Mouse (Mus musculus) hindbrain, embryonic 14.5 days (tissue): ENCODE results near the gene Alg9. TPM values are rescaled to one million over a fixed set of nuclear protein-coding genes. Genes with fewer than 3 reads are reported as not detected.

Source experiments
- ATAC-seq: fragments of 200-750 bp; cut with Nextera tagmentation; 2 replicates; pipeline ENCODE4 v1.8.0; 2017; ENCODE audit warnings: moderate number of reproducible peaks, mild to moderate bottlenecking, moderate TSS enrichment, moderate library complexity; ENCODE audit not compliant: low FRiP score
- DNase-seq: peaks from one replicate; pipeline ENCODE4 v3.0.0-alpha.2; 2015; ENCODE audit warnings: low spot score
- H3K27ac ChIP-seq: fragments of 300-500 bp; sonication (generic); 2 replicates; pipeline ENCODE4 v1.5.1; 2014; ENCODE audit warnings: mild to moderate bottlenecking, moderate library complexity
- H3K27me3 ChIP-seq: fragments of 300-500 bp; sonication (generic); 2 replicates; pipeline ENCODE4 v1.6.1; 2014; ENCODE audit warnings: mild to moderate bottlenecking, low read length, mixed read lengths; ENCODE audit not compliant: control insufficient read depth, insufficient read depth
- H3K36me3 ChIP-seq: fragments of 300-500 bp; sonication (generic); replicated peaks from 2 replicates; pipeline ENCODE4 v1.6.1; 2014; ENCODE audit not compliant: control insufficient read depth, insufficient read depth
- H3K4me1 ChIP-seq: fragments of 300-500 bp; sonication (generic); replicated peaks from 2 replicates; pipeline ENCODE4 v1.6.1; 2014; ENCODE audit warnings: antibody characterized with exemption, low read length, mixed read lengths; ENCODE audit not compliant: control insufficient read depth, insufficient read depth
- H3K4me2 ChIP-seq: fragments of 300-500 bp; sonication (generic); replicated peaks from 2 replicates; pipeline ENCODE4 v1.6.1; 2014; ENCODE audit warnings: mild to moderate bottlenecking, moderate library complexity
- H3K4me3 ChIP-seq: fragments of 300-500 bp; sonication (generic); replicated peaks from 2 replicates; pipeline ENCODE4 v1.5.1; 2014; ENCODE audit warnings: mild to moderate bottlenecking, low read length
- H3K9ac ChIP-seq: fragments of 300-500 bp; sonication (generic); 2 replicates; pipeline ENCODE4 v1.6.1; 2014
- H3K9me3 ChIP-seq: fragments of 300-500 bp; sonication (generic); 2 replicates; pipeline ENCODE4 v1.6.1; 2016; ENCODE audit warnings: low read length; ENCODE audit not compliant: control insufficient read depth
- WGBS: fragments of 180-500 bp; shearing (Covaris S2); extraction: QIAGEN DNeasy Blood & Tissue Kit; methylation state at CpG from one replicate; pipeline ENCODE4 v1.1.7; 2014; 5-methylcytosine and 5-hydroxymethylcytosine counted together
- polyA plus RNA-seq: library from polyadenylated mRNA; unstranded; fragments of >200 nt; fragmentation: Nextera tagmentation; extraction: Ambion mirVana; gene quantifications from 2 replicates; pipeline ENCODE4 v1.2.1, GENCODE M21; 2014

Alg9 gene
- polyA plus RNA-seq, 1 experiment from 2014 or later: 63.4 TPM

DNA sequence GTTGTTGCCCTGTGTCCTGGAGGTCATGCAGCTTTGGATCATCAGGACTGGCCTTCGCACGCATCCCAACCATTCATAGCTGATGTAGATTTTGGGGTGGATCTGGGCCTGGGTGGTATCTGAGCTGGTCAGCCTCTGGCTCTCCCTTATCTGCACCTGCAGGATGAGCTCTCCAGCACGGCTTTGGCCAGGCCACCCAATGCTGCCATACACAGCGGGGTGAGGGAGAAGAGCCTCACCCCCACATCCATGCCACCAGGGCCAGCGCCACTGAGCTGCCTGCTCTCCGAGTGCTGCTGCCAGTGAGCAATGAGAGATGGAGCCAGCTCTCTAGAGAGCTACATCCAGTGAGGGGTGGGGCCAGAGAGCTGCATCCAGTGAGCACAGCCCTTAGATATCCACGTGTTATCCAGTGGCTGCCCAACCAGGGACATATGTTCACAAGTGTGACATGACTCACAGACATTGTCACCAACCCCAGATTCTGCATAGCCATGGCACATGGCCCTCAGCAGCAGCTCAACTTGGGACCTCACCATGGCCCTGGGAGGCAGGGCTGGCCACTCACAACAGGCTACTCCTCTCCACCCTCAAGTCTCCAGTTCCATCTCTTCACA, 28.3 kb downstream of the Alg9 start:
- no peak overlapping the region for H3K4me2 ChIP-seq
- DNase-seq (no peak), ATAC-seq (no peak)
- H3K27me3 ChIP-seq: no peaks in the 10 kb centered on the region
- H3K9me3 ChIP-seq: no peaks in the 10 kb centered on the region
- no peak overlapping the region for H3K4me3 ChIP-seq
- H3K27ac ChIP-seq: no peak overlapping the region
- WGBS: 87% methylated on average over 7 of the region's 7 CpGs
- H3K9ac ChIP-seq: no peak overlapping the region
- H3K4me1 ChIP-seq: no peaks in the 10 kb centered on the region
- H3K36me3 ChIP-seq: peaks cover 92% of the 10 kb centered on the region

DNA sequence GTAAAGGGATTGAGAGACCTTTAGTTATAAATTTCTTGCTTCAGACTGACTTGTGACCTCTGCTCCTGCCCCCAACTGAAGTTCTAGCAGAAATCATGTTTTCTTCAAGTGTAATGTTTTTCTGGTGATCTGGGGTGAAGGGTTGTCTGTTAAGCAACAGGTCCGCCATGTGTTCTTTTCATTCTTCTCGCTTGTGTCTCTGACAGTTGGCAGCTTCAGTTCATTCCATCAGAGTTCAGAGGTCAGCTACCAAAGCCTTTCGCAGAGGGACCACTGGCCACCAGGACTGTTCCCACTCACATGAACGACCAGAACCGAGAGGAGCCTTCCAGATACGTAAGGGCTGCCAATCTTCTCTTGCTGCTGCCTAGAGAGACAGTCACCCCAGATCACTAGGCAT, 33.7 kb downstream of the Alg9 start:
- DNase-seq (no peak), ATAC-seq (no peak)
- 68% methylated on average over 6 of the region's 6 CpGs for WGBS
- H3K9me3 ChIP-seq: no peaks in the 10 kb centered on the region
- H3K27ac ChIP-seq: no peak overlapping the region
- no peaks in the 10 kb centered on the region for H3K27me3 ChIP-seq
- H3K4me3 ChIP-seq: no peak overlapping the region
- peaks cover 91% of the 10 kb centered on the region for H3K36me3 ChIP-seq
- H3K4me1 ChIP-seq: no peaks in the 10 kb centered on the region
- H3K9ac ChIP-seq: no peak overlapping the region
- no peak overlapping the region for H3K4me2 ChIP-seq

DNA sequence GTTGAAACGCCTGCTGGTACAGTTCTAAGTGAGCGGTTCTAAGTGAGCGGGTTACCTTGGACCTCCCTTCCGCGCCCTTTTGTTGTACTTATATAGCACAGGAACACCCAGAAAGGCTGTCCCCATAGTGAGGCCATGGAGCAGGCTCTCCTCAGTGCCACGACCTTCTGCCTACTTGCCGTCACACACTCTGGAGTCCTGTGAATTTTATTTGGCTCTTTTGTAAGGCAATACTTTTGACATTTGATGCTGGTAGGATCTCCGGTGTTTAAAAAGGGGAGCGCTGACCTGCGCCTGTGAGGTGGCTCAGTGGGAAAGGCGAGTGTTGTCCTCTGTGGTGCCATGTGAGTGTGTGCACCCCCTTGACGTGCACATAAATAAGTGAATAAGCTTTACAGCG, 34.3 kb downstream of the Alg9 start:
- 92% methylated on average over 13 of the region's 13 CpGs for WGBS
- ATAC-seq (no peak), DNase-seq (no peak)
- H3K27me3 ChIP-seq: no peaks in the 10 kb centered on the region
- H3K9me3 ChIP-seq: no peaks in the 10 kb centered on the region
- H3K36me3 ChIP-seq: peaks cover 91% of the 10 kb centered on the region
- H3K4me3 ChIP-seq: no peak overlapping the region
- no peaks in the 10 kb centered on the region for H3K4me1 ChIP-seq
- H3K4me2 ChIP-seq: no peak overlapping the region
- H3K9ac ChIP-seq: no peak overlapping the region
- no peak overlapping the region for H3K27ac ChIP-seq

DNA sequence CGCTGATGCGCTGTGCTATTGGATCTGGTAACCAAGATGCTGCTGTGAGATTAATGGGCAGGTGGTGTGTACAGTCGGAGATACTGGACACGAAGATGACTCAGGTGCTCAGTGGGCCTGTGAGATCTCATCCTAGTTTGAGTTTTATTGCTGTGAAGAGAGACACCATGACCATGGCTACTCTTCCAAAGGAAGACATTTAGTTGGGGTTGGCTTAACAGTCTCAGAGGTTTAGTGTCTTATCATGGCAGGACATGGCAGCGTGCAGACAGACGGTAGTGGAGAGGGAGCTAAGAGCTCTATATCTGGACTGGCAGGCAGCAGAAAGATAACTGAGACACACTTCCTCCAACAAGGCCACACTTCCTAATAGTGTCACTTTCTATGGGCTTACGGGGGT, 36.4 kb downstream of the Alg9 start:
- H3K4me1 ChIP-seq: no peaks in the 10 kb centered on the region
- DNase-seq (no peak), ATAC-seq (no peak)
- peaks cover 78% of the 10 kb centered on the region for H3K36me3 ChIP-seq
- H3K27me3 ChIP-seq: no peaks in the 10 kb centered on the region
- no peak overlapping the region for H3K4me2 ChIP-seq
- no peak overlapping the region for H3K9ac ChIP-seq
- H3K4me3 ChIP-seq: no peak overlapping the region
- WGBS: 98% methylated on average over 7 of the region's 7 CpGs
- no peaks in the 10 kb centered on the region for H3K9me3 ChIP-seq
- no peak overlapping the region for H3K27ac ChIP-seq

DNA sequence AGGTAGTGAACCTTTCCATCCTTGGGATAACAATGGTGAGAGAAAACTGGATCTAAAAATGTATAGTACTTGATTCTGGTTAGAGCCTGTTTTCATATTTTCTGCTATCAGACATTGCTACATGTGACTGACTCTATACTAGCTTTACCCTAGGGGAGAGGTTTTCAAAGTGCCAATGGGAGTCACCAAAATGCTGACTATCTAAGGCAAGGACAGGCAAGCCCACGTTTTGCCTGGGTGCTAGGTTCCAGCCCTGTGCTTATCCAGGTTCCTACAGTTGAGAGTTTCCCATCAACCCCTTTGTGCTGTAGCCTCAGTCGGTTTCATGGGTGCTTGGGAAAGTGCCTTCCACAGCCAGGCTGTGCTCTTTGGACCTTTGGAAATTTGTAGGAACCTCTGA, 36.9 kb downstream of the Alg9 start:
- ATAC-seq: no peak
- Histone ChIP-seq H3K4me3 (no peak overlapping the region), H3K4me2 (no peak overlapping the region), H3K27me3 (no peaks in the 10 kb centered on the region), H3K9ac (no peak overlapping the region), H3K9me3 (no peaks in the 10 kb centered on the region), H3K4me1 (no peaks in the 10 kb centered on the region), H3K27ac (no peak overlapping the region), H3K36me3 (peaks cover 78% of the 10 kb centered on the region)
- 90% methylated on average over 2 of the region's 2 CpGs for WGBS
- no peak for DNase-seq

DNA sequence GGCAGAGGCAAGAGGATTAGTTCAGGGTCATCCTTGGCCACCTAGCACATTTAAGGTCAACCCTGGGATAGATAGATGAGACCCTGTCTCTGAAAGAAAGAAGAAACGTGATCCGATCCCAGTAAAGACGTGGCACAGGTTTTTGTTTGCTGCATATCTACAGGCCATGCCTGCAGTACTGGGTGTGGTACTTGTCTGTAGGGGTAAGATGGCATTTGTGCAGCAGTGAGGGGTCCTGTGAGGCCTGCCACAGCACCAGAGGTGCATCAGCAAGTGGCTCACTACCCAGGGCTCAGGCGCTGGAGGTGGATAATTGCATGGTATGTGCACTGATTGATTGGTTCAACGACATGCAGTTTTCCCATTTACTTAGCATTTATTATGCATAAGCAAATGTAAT, 39.0 kb downstream of the Alg9 start:
- H3K9ac ChIP-seq: no peak overlapping the region
- no peaks in the 10 kb centered on the region for H3K4me1 ChIP-seq
- no peaks in the 10 kb centered on the region for H3K9me3 ChIP-seq
- no peak overlapping the region for H3K4me2 ChIP-seq
- 96% methylated on average over 5 of the region's 5 CpGs for WGBS
- no peak overlapping the region for H3K4me3 ChIP-seq
- peaks cover 78% of the 10 kb centered on the region for H3K36me3 ChIP-seq
- no peak overlapping the region for H3K27ac ChIP-seq
- no peak for ATAC-seq
- no peaks in the 10 kb centered on the region for H3K27me3 ChIP-seq
- DNase-seq: no peak

DNA sequence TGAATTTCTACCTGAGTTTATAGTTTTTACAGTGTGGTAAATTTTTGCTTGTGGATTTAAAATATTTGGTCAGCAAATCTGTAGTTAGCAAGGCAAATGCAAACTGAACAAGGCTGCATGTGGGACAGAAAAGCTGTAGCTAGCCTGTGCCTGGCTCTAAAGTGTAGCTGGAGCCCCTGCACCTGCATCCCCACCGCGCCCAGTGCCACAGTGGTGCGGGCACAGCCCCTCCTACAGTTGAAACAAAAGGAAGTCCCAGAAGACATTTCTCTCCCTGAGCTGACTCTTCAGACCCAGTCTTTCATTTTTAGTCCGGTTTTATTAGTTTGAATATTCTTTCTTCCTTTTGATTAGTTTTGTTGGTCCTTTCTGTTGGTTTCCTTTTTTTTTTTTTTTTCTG, 40.8 kb downstream of the Alg9 start:
- Histone ChIP-seq H3K36me3 (peaks cover 74% of the 10 kb centered on the region), H3K9ac (no peak overlapping the region), H3K4me2 (no peak overlapping the region), H3K4me3 (no peak overlapping the region), H3K27me3 (no peaks in the 10 kb centered on the region), H3K9me3 (no peaks in the 10 kb centered on the region), H3K4me1 (no peaks in the 10 kb centered on the region), H3K27ac (no peak overlapping the region)
- DNase-seq (no peak), ATAC-seq (no peak)
- WGBS: 98% methylated on average over 4 of the region's 4 CpGs

DNA sequence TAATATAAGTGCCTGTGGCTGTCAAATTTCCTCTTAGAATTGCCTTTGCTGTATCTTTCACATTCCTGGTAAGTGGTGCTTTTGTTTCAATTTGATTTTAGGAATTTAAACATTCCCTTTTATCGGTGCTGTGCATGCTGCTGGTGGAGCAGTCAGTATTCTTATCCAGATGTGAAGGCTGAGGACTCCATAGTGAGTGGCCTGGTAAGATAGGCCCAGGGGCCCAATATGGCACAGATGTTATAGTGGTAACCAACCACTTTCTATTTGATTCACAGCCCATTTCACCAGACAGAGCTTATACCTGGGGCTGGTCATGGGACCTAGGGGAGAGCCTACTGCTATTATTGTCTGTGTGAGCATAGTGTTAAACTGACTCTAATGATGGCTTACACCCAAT, 41.7 kb downstream of the Alg9 start:
- H3K9ac ChIP-seq: no peak overlapping the region
- no peak overlapping the region for H3K27ac ChIP-seq
- DNase-seq (no peak), ATAC-seq (no peak)
- peaks cover 68% of the 10 kb centered on the region for H3K36me3 ChIP-seq
- H3K4me3 ChIP-seq: no peak overlapping the region
- H3K4me2 ChIP-seq: no peak overlapping the region
- H3K9me3 ChIP-seq: no peaks in the 10 kb centered on the region
- H3K4me1 ChIP-seq: no peaks in the 10 kb centered on the region
- 94% methylated on average over 1 of the region's 1 CpGs for WGBS
- H3K27me3 ChIP-seq: no peaks in the 10 kb centered on the region

DNA sequence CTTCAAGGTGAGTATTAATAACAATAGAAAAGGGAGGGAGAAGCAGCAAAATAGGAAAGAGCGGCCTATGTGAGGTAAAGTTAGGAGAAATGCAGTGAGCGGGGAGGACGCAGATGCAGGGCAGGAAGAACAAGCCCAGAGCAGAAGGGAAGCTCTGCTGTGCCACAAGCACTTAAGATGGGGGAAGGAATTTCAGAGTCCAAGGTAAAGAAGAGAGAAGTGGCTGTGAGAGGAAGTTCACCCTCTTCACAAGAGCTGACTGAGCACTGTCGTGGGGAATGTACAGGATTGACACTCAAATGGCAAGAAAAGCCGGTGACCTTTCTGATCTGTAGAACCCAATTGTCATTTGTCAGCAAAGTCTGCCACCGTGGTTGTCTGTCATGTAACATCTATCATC, 43.2 kb downstream of the Alg9 start:
- WGBS: 94% methylated on average over 6 of the region's 6 CpGs
- peaks cover 63% of the 10 kb centered on the region for H3K36me3 ChIP-seq
- H3K9me3 ChIP-seq: no peaks in the 10 kb centered on the region
- H3K4me1 ChIP-seq: no peaks in the 10 kb centered on the region
- H3K27me3 ChIP-seq: no peaks in the 10 kb centered on the region
- H3K27ac ChIP-seq: no peak overlapping the region
- H3K4me2 ChIP-seq: no peak overlapping the region
- no peak overlapping the region for H3K9ac ChIP-seq
- no peak overlapping the region for H3K4me3 ChIP-seq
- ATAC-seq (no peak), DNase-seq (no peak)

DNA sequence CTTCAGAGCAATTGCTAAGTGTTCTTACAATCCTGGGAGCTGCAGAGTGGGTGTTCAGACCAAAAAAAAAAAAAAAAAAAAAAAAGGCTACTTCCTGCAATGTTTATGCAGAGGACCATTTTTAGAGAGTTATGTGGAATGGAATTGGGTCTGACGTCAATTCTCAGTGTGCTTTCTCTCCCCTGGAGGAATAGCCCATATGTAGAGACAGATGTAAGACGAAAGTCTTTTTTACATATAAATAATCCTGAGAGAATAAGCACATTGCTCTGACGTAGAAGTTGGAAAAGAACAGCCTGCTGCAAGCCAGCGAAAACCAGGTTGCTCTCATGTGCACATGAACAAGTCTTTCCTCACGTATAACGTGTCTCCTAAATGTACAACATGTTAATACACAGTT, 44.9 kb downstream of the Alg9 start:
- H3K4me2 ChIP-seq: no peak overlapping the region
- H3K4me3 ChIP-seq: no peak overlapping the region
- H3K9me3 ChIP-seq: no peaks in the 10 kb centered on the region
- no peaks in the 10 kb centered on the region for H3K27me3 ChIP-seq
- DNase-seq (no peak), ATAC-seq (no peak)
- 91% methylated on average over 6 of the region's 6 CpGs for whole genome bisulfite sequencing
- no peak overlapping the region for H3K9ac ChIP-seq
- no peaks in the 10 kb centered on the region for H3K4me1 ChIP-seq
- H3K36me3 ChIP-seq: peaks cover 64% of the 10 kb centered on the region
- no peak overlapping the region for H3K27ac ChIP-seq
